Mouse (Mus musculus): ENCODE data around the gene Lta.
A peak's percentile ranks its signal among the peaks of the same experiment; 100 is the strongest.
"Not testable (repeated sequence)": the region's sequence is repeated elsewhere in the genome, so short reads cannot be mapped to it uniquely, and the experiment has no call there.

Gene Lta

DNA sequence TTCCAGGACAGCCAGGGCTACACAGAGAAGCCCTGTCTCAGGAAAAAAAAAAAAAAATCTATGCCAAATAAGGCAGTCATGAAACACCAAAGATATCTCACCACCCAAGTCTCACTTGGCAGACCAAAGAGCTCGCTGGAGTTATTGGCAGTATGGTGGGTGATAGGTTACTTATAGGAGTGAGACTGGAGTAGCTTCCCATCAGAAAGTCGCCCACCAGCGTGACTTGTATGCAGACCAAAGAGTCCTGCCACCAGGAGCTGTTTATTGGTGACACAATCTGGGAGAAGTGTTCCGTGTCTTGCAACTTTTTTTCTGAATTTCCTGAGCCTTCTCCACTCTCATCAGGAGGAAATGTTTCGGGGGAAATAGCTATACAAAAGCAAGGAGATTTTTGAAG lies 34.5 kb upstream of the Lta start:
- no peak for DNase-seq (ENCODE audit: low spot score)

DNA sequence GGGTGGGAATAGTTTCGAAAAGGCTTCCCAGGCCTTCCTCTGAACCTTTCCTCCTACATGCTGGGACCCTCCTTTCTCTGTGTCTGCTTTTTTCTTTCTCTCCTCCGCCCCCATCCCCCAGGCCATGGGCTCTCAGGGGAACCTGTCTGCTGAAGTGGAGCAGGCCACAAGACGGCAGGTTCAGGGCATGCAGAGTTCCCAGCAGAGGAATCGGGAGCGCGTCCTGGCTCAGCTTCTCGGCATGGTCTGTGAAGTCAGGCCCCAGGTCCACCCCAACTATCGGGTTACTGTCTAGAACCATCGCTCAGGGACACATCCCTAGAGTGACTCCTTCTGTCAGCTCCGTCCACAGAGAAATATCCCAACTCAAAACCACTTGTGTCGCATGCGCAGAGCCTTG lies 32.4 kb upstream of the Lta start:
- DNase-seq (ENCODE audit: low spot score) = no peak

DNA sequence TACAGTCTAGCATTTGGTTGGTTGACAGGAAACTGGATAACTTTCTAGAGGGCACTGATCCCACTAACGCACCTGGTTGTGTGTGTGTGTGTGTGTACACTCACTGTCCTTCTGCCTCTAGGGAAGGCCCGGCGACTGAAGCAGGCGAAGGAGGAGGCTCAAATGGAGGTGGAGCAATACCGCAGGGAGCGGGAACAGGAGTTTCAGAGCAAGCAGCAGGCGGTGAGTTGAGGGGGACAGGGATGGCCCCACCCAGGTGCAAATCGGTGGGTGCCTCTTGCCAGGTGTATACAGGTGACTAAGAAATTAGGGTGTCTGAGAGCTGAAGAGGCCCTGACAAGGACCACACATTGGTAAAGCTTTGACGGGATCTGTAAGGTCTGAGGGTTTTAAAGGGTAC lies 31.8 kb upstream of the Lta start:
- no peak for DNase-seq (ENCODE audit: low spot score)

DNA sequence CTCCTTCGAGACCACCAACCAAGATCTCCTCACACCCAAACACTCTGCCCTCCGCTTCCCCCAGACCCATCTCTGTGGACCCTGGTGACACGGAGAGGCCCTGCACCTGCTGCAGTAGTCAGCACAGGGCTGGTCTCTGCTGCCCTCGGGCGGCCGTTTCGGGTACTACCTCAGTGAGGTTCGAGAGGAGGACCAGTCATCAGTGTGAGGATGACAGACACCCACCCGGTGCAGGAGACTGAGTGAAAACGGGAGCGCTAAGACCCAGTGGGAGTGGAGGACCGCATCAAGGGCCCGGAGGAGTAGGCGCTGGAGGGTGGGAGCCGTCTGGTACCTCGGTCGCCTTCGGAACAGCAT lies 31.2 kb upstream of the Lta start:
- peak; percentile 93 for DNase-seq (ENCODE audit: low spot score)

DNA sequence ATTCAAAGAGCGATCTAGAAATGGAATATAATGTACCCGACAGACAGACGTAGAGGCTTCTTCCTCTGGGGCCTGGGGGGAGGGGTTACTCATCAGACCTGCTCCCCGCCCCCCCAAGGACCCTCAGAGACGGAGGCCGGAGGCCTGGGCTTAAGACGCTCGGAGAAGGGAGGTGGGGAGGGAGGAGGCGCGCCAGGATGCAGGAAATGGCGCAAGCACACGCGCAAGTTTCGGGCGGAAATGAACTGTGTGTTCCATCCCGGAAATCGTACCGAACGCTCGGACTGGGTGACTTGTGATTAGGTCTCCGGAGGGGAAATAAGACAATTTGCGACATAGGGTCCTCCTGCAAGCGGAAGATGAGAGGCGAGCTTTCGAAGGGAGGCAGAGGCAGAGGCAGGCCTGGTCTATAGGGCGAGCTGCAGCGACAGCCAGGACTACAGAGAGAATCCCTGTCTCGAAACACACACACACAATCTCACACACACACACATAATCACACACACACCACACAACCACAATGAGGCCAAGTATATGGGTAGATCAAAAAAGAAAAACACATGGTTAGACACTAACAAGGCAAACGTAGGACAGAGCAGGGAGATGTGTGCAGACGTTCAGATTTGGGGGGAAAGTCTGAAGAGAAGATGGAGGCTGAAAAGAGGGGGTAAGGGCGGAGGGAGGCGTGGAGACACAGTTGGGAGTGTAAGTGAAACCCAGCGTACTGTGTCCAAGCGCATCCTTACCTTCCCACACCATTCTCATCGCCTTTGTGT lies 30.7 kb upstream of the Lta start, which contains the start of gene Nfkbil1:
TSS of gene Nfkbil1 (minus strand) at position 179 of the 776 bp plus-strand sequence.
- DNase-seq (ENCODE audit: low spot score) = peak; percentile 91

DNA sequence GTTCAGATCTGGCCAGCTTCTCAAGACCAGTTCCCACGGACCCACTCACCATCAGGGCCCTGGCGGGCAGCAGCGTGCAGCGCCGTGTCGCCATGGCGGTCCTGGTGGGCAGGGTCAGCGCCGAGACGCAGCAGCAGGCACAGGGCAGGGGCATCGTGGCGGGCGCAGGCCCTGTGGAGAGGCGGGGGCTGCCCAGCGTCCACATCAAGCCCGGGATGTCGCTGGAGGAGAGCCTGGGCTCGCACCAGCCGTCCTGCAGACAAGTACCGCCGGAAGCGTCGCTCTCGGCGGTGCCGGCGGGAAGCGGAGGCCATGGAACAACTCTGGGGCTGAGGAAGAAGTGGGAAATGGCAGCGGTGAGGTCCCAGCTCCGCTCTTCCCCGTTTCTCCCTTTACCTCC lies 29.8 kb upstream of the Lta start:
- DNase-seq (ENCODE audit: low spot score) = no peak

DNA sequence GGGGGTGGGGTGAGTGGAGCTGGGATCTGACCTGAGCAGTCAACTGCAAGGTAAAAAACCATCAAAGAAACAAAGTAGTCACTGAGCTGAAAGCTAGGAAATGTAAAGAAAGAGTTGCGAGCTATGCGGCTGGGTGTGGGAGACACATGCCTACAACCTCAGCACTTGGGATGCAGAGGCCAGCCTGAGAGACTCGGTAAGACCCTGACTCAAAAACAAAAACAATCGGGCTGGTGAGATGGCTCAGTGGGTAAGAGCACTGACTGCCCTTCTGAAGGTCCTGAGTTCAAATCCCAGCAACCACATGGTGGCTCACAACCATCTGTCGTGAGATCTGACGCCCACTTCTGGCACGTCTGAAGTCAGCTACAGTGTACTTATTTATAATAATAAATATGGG lies 28.9 kb upstream of the Lta start:
- DNase-seq (ENCODE audit: low spot score) = not testable (repeated sequence)

DNA sequence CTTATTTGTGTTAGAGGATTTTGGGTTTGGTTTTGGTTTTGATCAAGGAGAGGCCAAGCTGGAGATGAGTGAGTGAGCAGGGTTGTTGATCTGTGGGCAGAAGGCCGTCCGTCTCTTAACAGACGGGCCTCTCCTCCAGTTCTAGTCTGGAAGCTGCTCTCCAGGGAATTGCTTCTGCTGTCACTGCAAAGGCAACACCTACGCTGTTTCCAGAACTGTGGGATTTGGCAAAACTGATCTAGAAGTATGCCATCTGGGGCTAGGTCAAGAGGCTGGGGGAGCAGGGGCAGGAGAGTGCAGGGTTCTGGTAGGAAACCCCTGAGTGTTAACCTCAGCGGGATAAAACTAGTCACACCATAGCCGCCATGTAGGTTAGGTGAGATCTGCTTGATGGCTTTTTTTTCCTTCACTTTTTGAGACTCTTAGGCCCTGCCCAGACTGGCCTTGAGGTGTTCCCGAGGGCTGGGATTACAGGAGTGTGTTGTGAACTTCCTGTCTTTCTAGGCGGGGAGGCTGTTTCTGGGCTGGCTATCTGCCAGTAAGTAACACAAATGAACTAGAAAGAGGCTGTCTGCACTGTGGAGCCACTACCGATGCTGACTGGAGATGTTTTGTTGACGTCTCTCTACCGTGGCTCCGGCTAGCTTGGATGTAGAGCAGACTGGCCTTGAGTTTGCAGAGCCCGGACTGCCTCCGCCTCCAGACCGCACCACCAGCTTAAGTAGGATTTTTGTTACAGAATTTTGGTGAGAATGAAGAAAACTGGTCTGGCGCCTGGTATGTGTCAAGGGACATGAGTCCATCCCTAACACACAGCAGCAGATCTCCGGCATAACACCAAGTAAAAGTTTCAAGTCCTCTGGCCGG lies 28.2 kb upstream of the Lta start, which contains the start of gene Atp6v1g2:
TSS of gene Atp6v1g2 (plus strand) at position 547 of the 867 bp plus-strand sequence.
- DNase-seq (ENCODE audit: low spot score) = no peak

DNA sequence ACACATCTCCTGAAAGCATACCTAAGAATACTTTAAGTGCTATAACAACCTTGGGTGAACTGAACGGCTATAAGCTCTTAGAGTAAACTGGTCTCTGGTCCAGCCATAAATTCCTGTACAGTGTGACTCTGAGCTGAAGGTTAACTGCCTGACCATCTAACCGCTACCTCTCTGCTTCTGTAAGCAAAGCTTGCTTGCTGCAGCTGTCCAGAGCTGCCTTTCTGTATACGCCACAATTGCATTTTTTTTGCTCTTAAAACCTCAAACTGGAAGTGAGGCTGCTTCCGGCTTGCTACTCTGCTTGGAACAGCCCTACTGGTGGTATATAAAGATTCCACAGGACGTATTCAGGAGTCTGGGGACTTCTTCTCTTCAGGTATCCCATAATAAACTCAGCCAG lies 27.5 kb upstream of the Lta start:
- no peak for DNase-seq (ENCODE audit: low spot score)

DNA sequence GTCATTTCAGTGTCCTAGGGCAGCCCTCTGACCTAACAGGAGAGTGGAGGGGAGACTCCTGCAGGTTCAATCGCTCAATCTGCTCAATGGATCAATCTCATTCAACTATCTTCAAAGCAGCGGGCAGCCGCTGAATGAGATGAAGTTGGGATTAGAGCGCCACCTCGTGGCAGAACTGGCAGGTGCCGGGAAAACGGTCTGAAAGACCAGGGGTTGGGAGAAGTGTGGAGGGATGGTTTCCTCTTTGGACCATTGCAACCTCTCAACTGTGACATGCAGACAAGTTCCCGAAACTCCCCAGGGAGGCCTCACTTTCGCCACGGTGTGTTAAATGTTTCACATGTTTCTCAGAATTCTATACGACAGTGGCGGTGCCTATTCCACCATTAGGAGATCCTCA lies 26.9 kb upstream of the Lta start:
- peak; percentile 71 for DNase-seq (ENCODE audit: low spot score)

DNA sequence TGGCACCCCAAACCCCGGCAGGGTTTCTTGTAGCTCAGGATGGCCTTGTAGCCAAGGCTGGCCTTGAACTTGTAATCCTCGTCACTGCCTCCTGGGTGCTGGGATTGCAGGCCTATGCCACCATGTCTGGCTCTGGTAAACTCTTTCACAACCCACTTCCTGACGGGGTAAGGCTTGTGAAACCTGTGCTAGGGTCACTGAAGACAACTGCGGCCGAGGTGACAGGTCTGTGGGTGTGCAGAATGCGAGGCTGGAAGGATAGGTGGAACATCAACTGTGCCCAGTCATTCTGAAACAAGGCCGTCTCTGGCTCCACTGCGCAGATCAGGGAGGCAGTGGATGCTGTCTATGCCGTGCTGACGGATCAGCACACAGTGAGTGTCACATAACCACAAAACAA lies 25.9 kb upstream of the Lta start:
- no peak for DNase-seq (ENCODE audit: low spot score)

DNA sequence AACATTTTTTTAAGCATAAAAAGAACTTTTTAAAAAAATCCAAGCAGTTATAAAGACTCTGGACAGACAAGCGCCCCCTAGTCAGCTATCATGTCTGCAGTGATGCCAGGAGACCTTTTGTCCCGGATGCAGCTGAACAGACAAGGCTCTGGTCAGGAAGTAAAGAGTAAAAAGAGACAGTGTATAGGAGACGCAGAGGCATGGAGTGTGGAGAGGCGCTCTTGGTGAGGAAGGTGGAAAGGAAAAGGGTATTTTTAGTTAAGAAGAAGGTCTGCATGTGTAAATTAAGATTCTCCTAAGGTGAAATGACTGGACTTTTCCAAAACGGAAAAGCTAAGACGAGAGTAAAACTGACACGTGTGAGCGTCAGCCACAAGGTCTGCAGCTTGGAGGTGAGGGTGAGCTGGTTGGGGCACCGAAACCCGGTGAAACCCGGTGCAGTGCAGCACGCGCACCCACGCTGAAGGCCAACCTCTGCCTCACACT lies 21.5 kb upstream of the Lta start:
- DNase-seq (ENCODE audit: low spot score) = no peak

DNA sequence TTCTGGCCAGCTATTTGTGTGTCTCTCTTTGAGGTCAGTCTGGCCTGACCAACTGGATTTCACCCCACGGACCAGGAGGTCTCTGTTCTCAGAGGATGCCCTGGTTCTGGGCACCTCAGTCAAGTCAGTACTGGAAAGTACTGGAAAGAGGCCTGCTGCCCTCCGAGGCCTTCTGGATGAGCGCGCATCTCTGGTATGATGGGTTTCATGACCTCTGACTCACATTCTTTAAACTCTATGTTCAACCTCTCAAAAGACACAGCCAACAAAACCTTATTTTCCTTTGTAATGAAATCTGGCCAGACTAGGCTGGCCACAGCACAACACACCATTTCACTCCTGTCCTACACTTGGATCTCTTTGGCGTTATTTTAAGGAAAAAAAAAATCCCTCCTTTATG lies 20.3 kb upstream of the Lta start:
- DNase-seq (ENCODE audit: low spot score) = no peak

DNA sequence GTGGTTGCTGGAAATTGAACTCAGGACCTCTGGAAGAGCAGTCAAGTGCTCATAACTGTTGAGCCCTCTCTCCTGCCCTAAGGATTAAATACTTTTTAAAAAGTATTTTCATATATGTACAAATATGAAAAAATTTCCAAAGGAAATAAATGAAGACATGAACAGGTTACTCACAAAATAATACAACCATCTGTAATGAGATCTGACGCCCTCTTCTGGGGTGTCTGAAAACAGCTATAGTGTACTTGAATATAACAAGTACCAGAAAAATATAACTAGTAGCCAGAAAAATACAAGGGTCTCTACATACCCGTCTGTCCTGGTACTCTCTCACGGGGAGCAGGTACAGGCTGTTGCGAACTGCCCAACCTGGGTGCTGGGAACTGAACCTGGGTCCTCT lies 19.5 kb upstream of the Lta start:
- DNase-seq (ENCODE audit: low spot score) = no peak

DNA sequence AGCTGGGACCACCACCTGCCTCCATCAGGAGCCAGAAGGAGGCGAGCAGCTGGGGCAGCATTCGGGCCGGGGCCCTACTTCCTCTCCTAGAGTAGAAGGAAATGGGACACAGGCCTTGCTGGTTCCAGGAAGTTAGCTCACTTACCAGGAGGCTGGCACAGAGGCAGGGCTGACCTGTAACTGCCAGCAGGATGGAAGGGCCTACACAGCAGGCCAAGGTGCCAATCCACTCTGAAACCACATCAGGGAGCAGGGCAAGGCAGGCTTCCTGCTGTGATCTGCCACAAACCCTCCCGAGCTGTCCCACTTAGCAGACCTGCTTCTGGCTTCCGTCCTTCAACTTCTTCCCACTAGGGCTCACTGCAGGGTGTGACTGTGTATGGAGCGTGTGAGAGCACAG lies 17.1 kb upstream of the Lta start:
- no peak for DNase-seq (ENCODE audit: low spot score)

DNA sequence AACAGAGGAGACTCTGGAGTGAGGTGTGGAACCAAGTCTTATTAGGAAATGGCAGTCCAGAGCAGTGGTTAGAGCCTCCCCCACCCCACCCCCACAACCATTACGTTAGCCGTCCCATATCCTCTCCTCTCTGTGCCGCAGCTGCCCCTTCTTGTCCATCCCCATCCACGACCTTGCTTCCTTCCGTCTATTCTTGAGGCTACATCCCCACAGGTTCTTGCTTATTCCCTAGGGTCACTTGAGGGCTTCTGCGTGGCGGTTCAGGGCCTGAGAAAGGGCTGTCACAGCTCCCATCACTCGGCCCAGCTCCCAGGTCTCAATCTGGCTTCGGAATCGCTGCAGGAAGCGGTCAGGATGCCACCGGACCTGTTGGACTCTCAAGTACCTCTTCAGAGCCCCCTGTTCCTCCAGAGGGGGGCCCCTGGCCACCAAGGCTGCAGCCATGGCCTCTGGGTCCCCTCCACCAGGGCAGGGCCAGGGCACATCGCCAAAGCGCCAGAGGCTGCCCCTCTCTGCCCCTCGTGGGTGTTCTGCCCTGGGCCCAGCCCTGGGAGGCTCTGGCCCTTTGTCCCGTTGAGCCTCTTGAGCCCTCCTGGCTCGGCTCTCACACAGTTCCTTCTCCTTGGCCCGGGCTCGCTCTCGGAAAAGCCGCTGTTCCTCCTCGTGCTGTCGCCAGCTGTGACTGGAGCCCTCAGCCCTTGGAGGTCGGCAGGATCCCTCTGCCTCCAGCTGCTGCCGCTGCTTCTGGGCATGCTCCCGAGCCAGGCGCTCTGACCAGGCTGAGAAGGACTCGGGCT lies 15.2 kb upstream of the Lta start, which contains the start of gene Gm16181:
TSS of gene Gm16181 (plus strand) at position 679 of the 797 bp plus-strand sequence.
- DNase-seq (ENCODE audit: low spot score) = no peak

DNA sequence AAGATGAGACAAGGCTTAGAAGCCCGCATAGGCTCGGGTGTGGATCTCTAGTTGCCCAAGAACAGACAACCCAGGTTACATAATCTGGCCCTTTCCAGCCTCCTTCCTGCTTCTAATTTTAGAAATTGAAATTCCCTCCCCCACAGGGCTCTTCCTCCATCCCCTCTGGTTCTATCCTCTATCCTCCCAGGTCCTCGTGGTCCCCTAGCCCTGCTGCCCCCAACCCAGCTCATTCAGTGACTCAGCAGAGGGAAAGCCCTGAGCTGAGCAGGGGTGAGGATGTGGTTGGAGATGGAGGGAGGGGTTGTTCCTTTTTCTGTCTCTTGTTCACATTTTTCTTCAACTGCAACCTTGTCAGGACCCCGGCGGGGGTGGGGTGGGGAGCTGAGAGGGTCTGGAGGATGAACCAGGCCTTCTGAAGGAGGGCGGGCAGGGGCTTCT lies 14.5 kb upstream of the Lta start:
- no peak for DNase-seq (ENCODE audit: low spot score)

DNA sequence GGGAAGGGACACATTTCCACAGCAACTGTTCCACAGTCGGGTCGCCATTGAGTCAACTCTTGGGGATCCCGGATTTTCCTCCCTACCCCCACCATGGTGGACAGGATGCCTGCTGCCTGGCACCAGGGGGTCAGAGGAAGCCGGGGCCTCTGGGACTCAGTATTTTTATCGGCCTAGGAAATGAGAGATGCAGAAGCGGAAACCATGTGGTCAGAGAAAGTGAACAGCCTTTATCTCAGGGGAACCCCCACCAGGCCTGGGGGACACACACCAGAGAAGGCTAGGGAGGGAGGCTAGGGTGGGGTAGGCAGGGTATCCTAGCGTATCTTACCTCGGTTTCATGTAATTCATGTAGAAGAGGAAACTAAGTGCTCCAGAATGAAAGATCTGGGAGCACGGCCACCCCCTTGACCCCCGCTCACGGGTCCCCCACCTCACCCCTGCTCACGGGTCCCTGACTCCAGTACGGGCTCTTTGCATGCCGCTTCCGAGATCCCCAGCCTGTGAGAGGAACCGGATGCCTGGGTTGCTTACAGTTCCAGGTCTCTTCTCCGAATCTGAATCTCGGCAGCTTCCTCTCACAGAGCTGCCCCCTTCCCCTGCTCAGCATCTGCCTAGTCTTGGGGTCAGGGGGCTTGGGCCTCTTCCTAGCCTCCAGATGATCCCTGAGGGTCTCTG lies 13.5 kb upstream of the Lta start:
- DNase-seq (ENCODE audit: low spot score) = no peak

DNA sequence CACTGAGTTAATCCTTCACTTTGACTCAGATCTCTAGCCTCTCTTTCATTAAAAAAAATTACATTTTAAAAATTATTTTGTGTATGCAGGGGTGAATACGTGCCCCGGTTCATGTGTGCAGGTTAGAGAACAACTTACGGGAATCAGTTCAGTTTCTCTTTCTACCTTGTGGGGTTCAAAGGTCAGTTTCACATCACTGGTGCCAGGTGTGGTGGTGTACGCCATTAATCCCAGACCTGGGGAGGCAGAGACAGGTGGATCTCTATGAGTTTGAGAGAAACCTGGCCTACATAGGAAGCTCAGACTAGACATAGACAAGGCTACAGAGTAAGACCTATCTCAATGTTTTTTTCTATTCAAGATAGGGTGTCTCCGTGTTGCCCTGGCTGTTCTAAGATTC lies 7.9 kb upstream of the Lta start:
- DNase-seq (ENCODE audit: low spot score) = no peak

DNA sequence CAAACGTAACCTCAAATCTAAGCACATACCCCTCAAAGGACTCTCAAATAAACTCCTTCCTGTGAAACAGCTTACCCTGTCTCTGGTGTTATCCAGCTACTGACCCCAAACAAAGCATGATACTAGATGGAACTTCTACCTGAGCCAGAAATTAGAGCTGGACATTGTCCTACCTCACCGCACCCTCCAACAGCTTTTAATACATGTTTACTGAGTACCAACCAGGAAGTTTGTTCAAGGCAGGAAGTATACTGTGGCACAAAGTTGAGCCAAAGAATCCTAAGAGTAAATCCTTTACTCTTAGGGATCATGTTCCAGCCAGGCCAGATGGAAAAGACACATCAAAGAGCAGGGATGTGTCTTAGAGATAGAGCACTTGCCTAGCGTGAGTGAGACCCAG lies 5.4 kb upstream of the Lta start:
- no peak for DNase-seq (ENCODE audit: low spot score)

DNA sequence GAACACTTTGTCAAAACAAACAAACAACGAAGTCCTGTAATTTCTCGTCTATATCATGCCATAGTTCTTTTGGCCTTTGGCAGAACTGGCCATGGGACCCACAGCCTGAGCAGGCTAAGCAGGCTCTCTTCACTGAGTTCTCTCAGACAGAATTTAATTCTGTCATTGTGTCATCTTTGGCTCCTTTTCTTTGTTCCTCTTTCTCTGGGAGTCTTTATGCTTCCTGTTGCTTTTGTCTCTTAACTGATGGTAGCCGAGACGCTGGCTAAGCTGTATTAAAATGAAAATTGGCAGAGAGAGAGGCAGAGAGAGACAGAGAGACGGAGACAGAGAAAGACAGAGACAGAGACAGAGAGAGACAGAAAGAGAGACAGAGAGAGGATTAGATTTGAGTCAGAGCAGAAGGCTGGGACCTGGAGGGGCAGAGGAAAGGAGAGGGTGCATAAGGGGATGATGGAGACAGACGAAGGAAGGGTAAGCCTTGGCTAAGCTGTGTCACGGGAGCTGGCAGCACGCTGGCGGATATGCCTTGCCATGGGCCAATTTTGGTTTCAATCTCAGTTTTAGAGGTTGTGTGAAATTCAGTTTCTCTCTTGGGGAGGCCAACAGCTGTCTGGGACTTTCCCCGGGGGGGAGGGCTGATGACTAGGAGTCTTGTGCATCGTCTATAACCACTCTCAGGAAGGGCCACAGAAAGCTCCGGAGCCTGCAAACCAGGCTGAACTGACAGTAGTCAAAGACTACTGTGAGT lies 4.8 kb upstream of the Lta start:
- DNase-seq (ENCODE audit: low spot score) = no peak
